Mouse (Mus musculus): Measurements from ENCODE around the gene Dok3. TPM values are rescaled to one million over a fixed set of nuclear protein-coding genes. Genes with fewer than 3 reads are reported as not detected.
A peak's percentile ranks its signal among the peaks of the same experiment; 100 is the strongest.
"Not testable (repeated sequence)": the region's sequence is repeated elsewhere in the genome, so short reads cannot be mapped to it uniquely, and the experiment has no call there.

Gene Dok3
- polyA plus RNA-seq, 1 experiment, result 191 TPM

DNA sequence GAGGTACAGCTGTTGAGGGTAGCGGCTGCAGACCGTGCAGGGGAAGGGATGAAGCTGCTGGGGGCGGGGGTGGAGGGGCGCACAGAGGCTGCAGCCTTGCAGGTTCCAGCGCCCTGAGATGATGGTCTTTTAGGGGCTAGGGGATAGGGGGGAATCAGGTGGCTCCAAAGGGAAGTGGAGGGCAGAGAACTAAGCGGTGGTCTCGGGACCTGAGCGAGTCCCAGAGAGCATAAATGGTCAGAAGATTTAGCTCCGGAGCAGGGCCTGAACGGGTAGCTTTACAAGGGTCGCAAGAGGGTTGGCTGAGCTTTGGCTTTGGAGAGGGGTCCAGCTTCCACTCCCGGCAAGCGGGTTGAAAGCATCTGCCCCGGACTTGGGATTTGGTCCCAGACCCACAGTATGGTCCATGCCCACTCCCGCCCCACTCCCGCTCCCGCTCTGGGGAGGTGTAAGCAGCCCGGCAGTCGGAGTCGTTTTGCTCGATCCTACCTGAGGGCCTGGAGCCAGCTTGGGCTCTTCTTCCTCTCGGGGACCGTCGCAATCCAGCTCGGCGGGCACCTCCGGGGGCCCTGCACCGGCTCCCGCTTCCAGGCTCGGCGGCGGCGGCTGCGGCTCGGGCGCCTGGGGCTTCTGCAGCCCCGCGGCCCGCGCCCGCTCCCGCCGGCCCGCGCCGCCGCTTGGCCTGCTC is 41.3 kb upstream of the Dok3 start:
- Histone ChIP-seq H3K27ac (ENCODE audit: control insufficient read depth, insufficient read depth, low read depth, low read length, poor library complexity) (peak overlapping the region; percentile 69; the same call in 1 of the 2 replicates), H3K4me3 (replicated peaks; ENCODE audit: control insufficient read depth, low read depth, low read length) (peak overlapping the region; percentile 73), H3K4me1 (ENCODE audit: control insufficient read depth, insufficient read depth, low read length) (no peaks in the 10 kb centered on the region; the same call in 1 of the 2 replicates)
- WGBS, result 2% methylated on average over 47 of the region's 47 CpGs
- TF ChIP-seq CTCF (IDR thresholded peaks at IDR 0.05; ENCODE audit: control insufficient read depth, insufficient read depth, low read length), result no peak
- no peak for TF ChIP-seq POLR2A (IDR thresholded peaks at IDR 0.05; ENCODE audit: borderline replicate concordance, control insufficient read depth, low read depth, low read length)

DNA sequence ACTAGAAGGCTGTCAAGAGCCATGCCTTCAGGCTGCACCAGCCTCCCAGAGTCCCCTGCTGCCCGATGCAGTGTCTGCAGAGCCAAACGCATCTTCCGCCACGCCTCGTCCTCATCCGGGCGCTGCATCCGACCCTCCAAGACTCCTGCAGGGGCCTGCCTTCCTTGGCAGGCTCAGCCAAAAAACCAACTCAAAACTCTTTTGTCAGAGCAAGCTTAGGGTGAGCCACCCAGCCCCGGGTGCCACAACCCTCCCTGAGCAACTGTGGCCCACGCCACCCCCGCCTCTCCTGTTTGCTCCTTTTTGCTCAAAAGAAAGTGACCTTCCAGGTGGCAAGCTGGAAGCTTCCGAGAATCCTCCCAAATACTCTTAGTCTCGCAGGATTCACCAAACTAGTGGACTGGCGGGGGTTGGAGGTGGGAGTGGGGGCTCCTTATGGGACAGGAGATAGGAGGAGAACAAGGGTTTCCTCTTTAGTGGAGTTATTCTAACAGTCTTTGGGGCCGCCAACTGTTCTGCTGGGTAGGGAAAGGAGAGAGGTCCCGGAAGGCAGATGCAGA is 40.7 kb upstream of the Dok3 start:
- 25% methylated on average over 16 of the region's 16 CpGs for WGBS
- no peak overlapping the region; the same call in 1 of the 2 replicates for H3K27ac ChIP-seq (ENCODE audit: control insufficient read depth, insufficient read depth, low read depth, low read length, poor library complexity)
- TF ChIP-seq POLR2A (IDR thresholded peaks at IDR 0.05; ENCODE audit: borderline replicate concordance, control insufficient read depth, low read depth, low read length) (no peak), CTCF (IDR thresholded peaks at IDR 0.05; ENCODE audit: control insufficient read depth, insufficient read depth, low read length) (no peak)
- peak overlapping the region; percentile 73 for H3K4me3 ChIP-seq (replicated peaks; ENCODE audit: control insufficient read depth, low read depth, low read length)
- no peaks in the 10 kb centered on the region; the same call in 1 of the 2 replicates for H3K4me1 ChIP-seq (ENCODE audit: control insufficient read depth, insufficient read depth, low read length)

DNA sequence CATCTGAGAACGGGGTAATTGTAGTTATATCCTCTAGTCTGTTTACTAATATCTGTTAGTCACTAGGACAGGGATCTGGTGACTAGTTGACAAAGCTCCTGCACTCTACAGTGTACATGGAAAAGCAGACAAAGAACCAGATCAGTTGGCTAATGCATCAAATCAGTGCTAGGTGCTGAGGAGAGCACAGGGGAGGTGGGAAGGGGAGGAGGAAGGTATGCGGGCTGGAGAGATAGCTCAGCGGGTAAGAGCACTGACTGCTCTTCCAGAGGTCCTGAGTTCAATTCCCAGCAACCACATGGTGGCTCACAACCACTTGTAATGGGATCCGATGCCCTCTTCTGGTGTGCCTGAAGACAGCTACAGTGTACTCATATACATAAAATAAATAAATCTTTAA is 39.4 kb upstream of the Dok3 start:
- not testable (repeated sequence) for H3K4me3 ChIP-seq (replicated peaks; ENCODE audit: control insufficient read depth, low read depth, low read length); H3K4me1 ChIP-seq (ENCODE audit: control insufficient read depth, insufficient read depth, low read length); H3K27ac ChIP-seq (ENCODE audit: control insufficient read depth, insufficient read depth, low read depth, low read length, poor library complexity)
- 84% methylated on average over 4 of the region's 4 CpGs for WGBS

DNA sequence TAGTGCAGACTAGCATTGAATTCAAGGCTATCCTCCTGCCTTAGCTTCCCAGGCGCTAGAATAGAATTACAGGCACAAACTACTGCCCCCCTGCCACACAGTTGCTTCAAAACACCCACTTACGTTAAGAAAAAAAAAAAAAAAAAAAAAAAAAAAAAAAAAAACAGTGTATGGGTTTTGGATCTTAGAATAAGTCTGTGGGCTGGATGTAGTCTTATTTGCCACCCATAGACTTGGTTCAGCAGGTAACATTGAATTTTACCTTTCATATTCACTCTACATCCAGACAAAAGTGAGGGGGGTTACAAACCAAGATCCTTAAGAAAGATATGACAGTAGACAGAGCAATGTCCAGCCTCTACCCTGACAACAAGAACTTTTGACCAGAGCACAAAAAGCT is 38.9 kb upstream of the Dok3 start:
- TF ChIP-seq CTCF (IDR thresholded peaks at IDR 0.05; ENCODE audit: control insufficient read depth, insufficient read depth, low read length), result no peak
- TF ChIP-seq POLR2A (IDR thresholded peaks at IDR 0.05; ENCODE audit: borderline replicate concordance, control insufficient read depth, low read depth, low read length), result no peak
- Histone ChIP-seq H3K4me3 (replicated peaks; ENCODE audit: control insufficient read depth, low read depth, low read length) (no peak overlapping the region), H3K4me1 (ENCODE audit: control insufficient read depth, insufficient read depth, low read length) (no peaks in the 10 kb centered on the region; the same call in 1 of the 2 replicates), H3K27ac (ENCODE audit: control insufficient read depth, insufficient read depth, low read depth, low read length, poor library complexity) (no peak overlapping the region)
- WGBS, result 84% methylated on average over 2 of the region's 2 CpGs

DNA sequence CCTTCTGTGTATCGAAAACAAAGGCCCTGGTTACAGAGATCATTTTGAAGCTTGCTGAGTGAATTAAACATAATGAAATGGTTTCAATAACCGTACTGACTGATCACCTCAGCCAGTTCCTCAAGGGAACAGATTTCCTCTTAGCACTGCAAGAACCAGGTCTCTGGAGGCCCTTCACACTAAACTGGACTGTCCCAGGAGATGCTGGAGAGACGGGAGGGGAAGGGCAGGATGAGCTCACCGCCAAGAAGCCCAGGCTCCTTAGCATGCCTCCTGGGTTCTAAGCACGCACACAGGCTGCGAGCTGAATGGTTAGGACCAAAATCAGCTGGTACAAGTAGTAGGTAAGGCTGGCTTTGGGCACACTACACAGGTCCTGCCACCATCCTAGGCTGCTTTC is 37.9 kb upstream of the Dok3 start:
- H3K4me1 ChIP-seq (ENCODE audit: control insufficient read depth, insufficient read depth, low read length), result no peaks in the 10 kb centered on the region; the same call in 1 of the 2 replicates
- 79% methylated on average over 6 of the region's 6 CpGs for WGBS
- no peak for TF ChIP-seq POLR2A (IDR thresholded peaks at IDR 0.05; ENCODE audit: borderline replicate concordance, control insufficient read depth, low read depth, low read length)
- no peak for TF ChIP-seq CTCF (IDR thresholded peaks at IDR 0.05; ENCODE audit: control insufficient read depth, insufficient read depth, low read length)
- H3K27ac ChIP-seq (ENCODE audit: control insufficient read depth, insufficient read depth, low read depth, low read length, poor library complexity), result no peak overlapping the region
- H3K4me3 ChIP-seq (replicated peaks; ENCODE audit: control insufficient read depth, low read depth, low read length), result no peak overlapping the region

DNA sequence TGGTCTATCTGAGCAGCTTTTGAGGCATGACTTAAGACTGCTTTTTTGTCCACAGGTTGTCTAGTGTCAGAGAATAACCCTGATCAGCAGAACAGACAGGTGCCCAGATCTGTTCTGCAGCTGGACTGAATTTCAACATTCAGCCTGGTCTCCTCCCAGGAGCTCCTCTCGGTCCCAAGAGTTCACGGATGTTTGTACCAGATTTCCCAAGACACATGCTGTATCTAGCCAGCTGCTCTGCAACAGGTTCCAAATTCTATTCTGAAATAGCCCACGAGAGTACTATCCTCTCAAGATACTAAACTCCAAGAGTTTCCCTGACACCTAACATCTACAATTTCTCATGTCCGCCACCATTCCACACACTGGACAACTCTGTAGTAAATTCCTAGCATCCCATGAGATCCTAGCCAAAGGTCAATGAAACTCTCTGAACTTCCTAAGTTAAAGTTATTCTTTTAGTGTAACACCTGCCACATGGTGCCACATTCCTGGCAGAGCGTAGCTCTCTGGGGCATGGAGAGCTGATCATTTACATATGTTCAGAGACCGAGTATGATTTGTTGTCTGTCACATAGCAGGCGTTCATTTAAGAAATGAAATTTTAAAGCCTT is 34.3 kb upstream of the Dok3 start:
- 85% methylated on average over 7 of the region's 7 CpGs for WGBS

DNA sequence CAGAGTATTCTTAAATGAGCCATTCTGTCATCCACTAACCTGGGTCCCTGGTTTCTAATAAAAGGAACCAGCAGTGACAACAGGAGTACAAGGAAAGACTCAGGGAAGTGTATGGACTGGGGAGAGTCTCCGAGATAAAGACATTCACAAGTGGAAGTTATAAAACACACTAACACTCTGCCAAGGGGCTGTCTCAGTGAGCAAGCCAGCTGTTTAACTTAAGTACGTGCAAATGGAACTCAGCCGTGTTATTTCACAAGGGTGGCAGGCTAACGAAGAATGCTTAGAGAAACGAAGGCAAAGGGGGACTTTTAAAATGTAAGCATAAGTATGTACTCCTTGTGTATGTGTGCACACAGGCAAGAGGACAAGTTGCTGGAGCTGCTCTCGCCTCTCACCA is 28.4 kb upstream of the Dok3 start:
- 87% methylated on average over 6 of the region's 6 CpGs for WGBS
- H3K4me1 ChIP-seq (ENCODE audit: control insufficient read depth, insufficient read depth, low read length), result no peaks in the 10 kb centered on the region
- H3K4me3 ChIP-seq (replicated peaks; ENCODE audit: control insufficient read depth, low read depth, low read length), result no peak overlapping the region
- TF ChIP-seq POLR2A (IDR thresholded peaks at IDR 0.05; ENCODE audit: borderline replicate concordance, control insufficient read depth, low read depth, low read length), result no peak
- no peak for TF ChIP-seq CTCF (IDR thresholded peaks at IDR 0.05; ENCODE audit: control insufficient read depth, insufficient read depth, low read length)
- H3K27ac ChIP-seq (ENCODE audit: control insufficient read depth, insufficient read depth, low read depth, low read length, poor library complexity), result no peak overlapping the region

More for the DNA sequence above, 34.3 kb upstream of the Dok3 start:
- Histone ChIP-seq H3K4me3 (replicated peaks; ENCODE audit: control insufficient read depth, low read depth, low read length) (no peak overlapping the region), H3K4me1 (ENCODE audit: control insufficient read depth, insufficient read depth, low read length) (no peaks in the 10 kb centered on the region; the same call in 1 of the 2 replicates), H3K27ac (ENCODE audit: control insufficient read depth, insufficient read depth, low read depth, low read length, poor library complexity) (no peak overlapping the region)
- TF ChIP-seq POLR2A (IDR thresholded peaks at IDR 0.05; ENCODE audit: borderline replicate concordance, control insufficient read depth, low read depth, low read length) (no peak), CTCF (IDR thresholded peaks at IDR 0.05; ENCODE audit: control insufficient read depth, insufficient read depth, low read length) (no peak)

DNA sequence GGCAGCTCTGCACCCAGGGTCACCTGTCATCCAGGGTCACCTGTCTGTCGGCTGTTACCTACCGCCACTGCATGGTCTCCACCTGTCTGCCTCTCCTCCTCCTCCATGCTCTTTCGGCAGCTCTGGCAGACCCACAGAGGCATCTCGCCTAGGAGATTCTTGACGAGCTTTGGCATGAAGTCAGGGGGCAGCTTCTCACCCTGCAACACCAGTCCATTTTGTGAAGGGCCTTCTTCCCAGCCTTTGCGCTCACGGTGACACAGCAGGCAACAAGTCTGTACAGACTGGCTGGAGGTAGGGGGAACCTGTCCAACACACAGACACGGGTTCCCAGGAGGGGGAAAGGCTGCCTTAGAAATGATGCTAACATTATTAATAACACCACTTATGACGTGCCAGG is 26.8 kb upstream of the Dok3 start:
- Histone ChIP-seq H3K4me3 (replicated peaks; ENCODE audit: control insufficient read depth, low read depth, low read length) (no peak overlapping the region), H3K4me1 (ENCODE audit: control insufficient read depth, insufficient read depth, low read length) (no peaks in the 10 kb centered on the region), H3K27ac (ENCODE audit: control insufficient read depth, insufficient read depth, low read depth, low read length, poor library complexity) (no peak overlapping the region)
- TF ChIP-seq POLR2A (IDR thresholded peaks at IDR 0.05; ENCODE audit: borderline replicate concordance, control insufficient read depth, low read depth, low read length) (no peak), CTCF (IDR thresholded peaks at IDR 0.05; ENCODE audit: control insufficient read depth, insufficient read depth, low read length) (no peak)
- WGBS, result 92% methylated on average over 9 of the region's 9 CpGs

Data from bone marrow, adult 2 months (tissue).